Mouse (Mus musculus) subcutaneous adipose tissue, adult 2 months (tissue): ENCODE data around the gene Igll1. TPM values are rescaled to one million over a fixed set of nuclear protein-coding genes. Genes with fewer than 3 reads are reported as not detected.

ENCODE experiments used
- polyA plus RNA-seq: library from polyadenylated mRNA; depleted of rRNA; stranded (reverse); fragments of >200 nt; gene quantifications from 2 replicates; pipeline ENCODE4 v1.2.3, GENCODE M21; 2012; ENCODE audit warnings: low replicate concordance; rRNA removed

Igll1 gene
- polyA plus RNA-seq: not detected in 2 replicates

DNA sequence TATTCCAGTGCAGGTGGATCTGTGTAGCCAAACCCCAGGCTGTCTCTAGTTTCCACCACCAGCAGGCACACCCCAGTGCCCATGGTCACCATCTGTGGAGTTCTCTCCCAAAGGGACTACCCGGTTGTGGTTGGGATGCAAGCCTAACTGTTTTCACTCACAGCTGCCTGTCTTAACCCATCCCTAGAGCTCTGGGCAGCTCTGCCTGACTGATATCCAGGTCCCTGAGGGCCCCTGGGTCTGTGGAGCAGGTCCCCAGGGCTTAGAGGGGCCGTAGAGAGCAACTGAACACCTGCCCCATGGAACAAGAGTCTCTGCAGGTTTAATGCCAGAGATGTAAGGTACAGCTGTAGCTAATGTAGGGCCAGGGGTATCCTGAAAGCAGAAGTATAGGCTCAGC lies at the start of gene Igll1:
TSS of gene Igll1 (minus strand) at position 8 of the 400 bp plus-strand sequence.

DNA sequence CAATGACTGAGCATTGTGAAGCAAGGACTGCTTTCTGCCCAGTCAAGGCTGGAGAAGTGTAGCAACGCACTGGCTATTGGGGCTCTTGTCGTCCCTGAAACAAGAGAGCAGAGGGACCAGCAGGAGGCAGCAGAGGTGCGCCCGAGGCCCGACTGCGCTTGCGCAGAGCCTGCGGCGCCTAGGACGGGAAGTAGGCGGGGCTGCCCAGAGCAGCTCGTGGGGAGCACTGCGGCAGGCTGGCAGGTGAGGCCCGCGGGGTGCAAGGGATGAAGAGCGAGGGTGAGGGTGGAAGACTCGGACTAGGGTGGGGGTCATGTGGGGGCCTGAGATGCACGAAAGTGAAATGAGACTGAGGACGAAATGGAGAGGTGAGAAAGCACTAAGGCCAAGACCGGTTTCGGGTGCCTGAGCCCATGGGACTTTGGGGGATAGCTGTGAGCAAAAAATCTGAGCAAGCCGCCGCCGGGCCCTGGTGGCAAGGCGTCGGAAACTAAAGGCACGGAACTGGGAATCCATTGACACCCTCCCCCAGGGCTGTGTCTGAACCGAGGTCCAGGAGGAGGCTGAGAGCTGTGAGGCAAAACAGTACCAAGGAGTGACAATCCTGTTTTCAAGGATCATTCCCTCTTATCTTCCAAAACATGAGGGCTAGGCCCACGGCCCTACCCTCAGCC lies 32.7 kb upstream of the Igll1 start, which contains the start of gene Ppm1f:
TSS of gene Ppm1f (plus strand) at position 88 of the 674 bp plus-strand sequence.

DNA sequence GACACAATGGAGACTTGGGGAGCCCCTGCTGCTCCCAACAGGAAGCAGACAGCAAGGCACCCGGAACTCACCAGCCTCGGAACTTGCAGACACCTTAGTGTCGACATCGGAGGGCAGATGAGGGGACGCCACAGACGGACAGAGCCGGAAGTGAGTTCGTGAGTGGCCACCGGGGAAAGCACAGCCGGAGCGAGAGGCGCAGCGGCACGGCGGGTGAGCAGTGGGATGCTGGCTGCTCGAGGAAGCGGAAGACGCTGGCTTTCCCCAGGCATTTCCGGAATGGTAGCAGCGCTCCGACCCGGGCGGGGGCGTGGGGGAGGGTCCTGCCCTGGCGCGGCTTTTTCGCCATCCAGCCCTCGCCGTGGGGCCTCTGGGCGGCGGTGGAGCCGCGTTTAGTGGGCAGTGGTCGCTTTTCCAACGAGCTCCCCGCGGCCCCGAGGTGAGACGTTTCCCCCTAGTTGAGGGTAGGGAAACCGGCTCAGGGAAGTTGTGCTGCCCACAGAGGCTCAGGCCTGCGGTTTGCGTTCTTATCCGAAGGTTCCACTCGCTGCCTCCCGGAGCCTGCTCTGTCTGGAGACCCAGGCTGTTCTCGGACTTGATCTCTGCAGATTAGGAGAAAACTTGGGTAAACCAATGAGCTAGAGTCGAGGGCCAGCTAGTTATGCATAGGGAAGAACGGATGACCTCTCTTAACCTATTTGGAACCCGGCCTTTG lies 7.0 kb upstream of the Igll1 start, which contains the start of the genes Top3b and Vpreb1:
TSS of gene Top3b (plus strand) at position 120 of the 715 bp plus-strand sequence.
TSS of gene Vpreb1 (minus strand) at position 227 of the 715 bp plus-strand sequence.

DNA sequence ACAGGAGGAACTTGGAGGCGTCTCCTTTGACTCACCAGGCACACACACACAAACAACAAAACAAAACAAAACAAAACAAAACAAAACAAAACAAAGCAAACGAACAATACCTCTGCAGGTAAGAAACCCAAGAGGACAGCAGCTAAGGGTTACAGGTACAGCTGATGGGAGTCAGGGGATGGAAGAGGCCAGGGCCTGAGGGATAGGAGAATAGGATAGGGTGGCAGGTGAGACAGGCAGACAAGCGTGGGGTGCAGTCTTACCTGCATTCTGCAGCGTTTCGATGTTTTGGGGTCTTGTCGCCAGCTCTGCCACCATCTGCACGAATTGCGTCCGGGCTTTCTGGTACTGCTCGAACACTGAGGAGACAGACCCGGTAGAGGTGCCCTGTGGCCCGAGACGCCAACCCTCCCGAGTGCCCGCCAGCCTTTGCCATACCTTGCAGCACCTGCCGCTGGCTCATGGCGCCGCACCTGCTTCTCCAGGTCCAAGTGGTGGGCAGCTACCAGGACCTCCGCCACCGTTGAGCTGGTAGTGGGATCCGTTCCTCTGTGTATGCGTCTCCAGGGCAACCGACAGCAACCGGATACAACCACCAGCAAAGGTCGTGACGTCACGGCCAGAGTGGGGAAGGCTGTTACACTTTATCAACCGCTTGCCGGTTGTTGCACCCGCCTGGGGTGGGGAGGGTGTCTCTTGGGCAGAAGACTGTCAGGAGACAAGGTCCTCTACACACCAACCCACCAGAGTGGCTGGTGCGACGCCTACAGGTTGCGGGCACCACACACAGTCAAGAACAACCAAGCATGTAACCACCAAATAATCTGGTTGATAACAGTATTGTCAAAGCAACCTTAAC lies 34.8 kb downstream of the Igll1 start, which contains the start of gene Spag6l:
TSS of gene Spag6l (minus strand) at position 700 of the 859 bp plus-strand sequence.

Other genes starting within 250 kb of the Igll1 start
- gene Olfr19, start 187.6 kb downstream of the Igll1 start, polyA plus RNA-seq: not detected in 2 replicates
- 0.06 and 0.09 TPM in 2 replicates for gene Spag6l, start 34.5 kb downstream of the Igll1 start, polyA plus RNA-seq
- 74.7 and 103 TPM in 2 replicates for gene Top3b, start 6.8 kb upstream of the Igll1 start, polyA plus RNA-seq
- 2.5 and 7.1 TPM in 2 replicates for gene Vpreb1, start 6.9 kb upstream of the Igll1 start, polyA plus RNA-seq
- gene Ppm1f, start 32.5 kb upstream of the Igll1 start, polyA plus RNA-seq: 31.5 and 37.5 TPM in 2 replicates
- gene Mapk1, start 119.4 kb upstream of the Igll1 start, polyA plus RNA-seq: 82.0 and 108 TPM in 2 replicates
- gene Ypel1, start 205.7 kb upstream of the Igll1 start, polyA plus RNA-seq: 3.7 and 3.9 TPM in 2 replicates
- 85.9 and 113 TPM in 2 replicates for gene Ppil2, start 247.3 kb upstream of the Igll1 start, polyA plus RNA-seq